Mouse (Mus musculus) intestine, embryonic 15.5 days (tissue): ENCODE results near the gene Secisbp2. TPM values are rescaled to one million over a fixed set of nuclear protein-coding genes. Genes with fewer than 3 reads are reported as not detected.
"Not testable (repeated sequence)": the region's sequence is repeated elsewhere in the genome, so short reads cannot be mapped to it uniquely, and the experiment has no call there.

Source experiments
- ATAC-seq: fragments of 200-750 bp; cut with Nextera tagmentation; 2 replicates; pipeline ENCODE4 v1.8.0; 2017; ENCODE audit warnings: moderate TSS enrichment, moderate library complexity
- H3K27ac ChIP-seq: fragments of 300-500 bp; sonication (generic); 2 replicates; pipeline ENCODE4 v1.5.1; 2015; ENCODE audit warnings: mild to moderate bottlenecking, inconsistent platforms
- H3K27me3 ChIP-seq: fragments of 300-500 bp; sonication (generic); replicated peaks from 2 replicates; pipeline ENCODE4 v1.6.1; 2015; ENCODE audit warnings: inconsistent platforms
- H3K36me3 ChIP-seq: fragments of 300-500 bp; sonication (generic); 2 replicates; pipeline ENCODE4 v1.6.1; 2015; ENCODE audit warnings: inconsistent platforms
- H3K4me1 ChIP-seq: fragments of 300-500 bp; sonication (generic); replicated peaks from 2 replicates; pipeline ENCODE4 v1.6.1; 2015; ENCODE audit warnings: inconsistent platforms
- H3K4me2 ChIP-seq: fragments of 300-500 bp; sonication (generic); replicated peaks from 2 replicates; pipeline ENCODE4 v1.6.1; 2015; ENCODE audit warnings: mild to moderate bottlenecking, inconsistent platforms
- H3K4me3 ChIP-seq: fragments of 300-500 bp; sonication (generic); replicated peaks from 2 replicates; pipeline ENCODE4 v1.5.1; 2015; ENCODE audit warnings: inconsistent platforms
- H3K9ac ChIP-seq: fragments of 300-500 bp; sonication (generic); 2 replicates; pipeline ENCODE4 v1.6.1; 2015; ENCODE audit warnings: inconsistent platforms
- H3K9me3 ChIP-seq: fragments of 300-500 bp; sonication (generic); 2 replicates; pipeline ENCODE4 v1.6.1; 2016; ENCODE audit warnings: inconsistent platforms
- WGBS: fragments of 180-500 bp; shearing (Covaris S2); methylation state at CpG from one replicate; pipeline ENCODE4 v1.1.7; 2015; 5-methylcytosine and 5-hydroxymethylcytosine counted together
- polyA plus RNA-seq: library from polyadenylated mRNA; unstranded; fragments of >200 nt; fragmentation: Nextera tagmentation; extraction: Ambion mirVana; gene quantifications from 2 replicates; pipeline ENCODE4 v1.2.1, GENCODE M21; 2015

Gene Secisbp2
- polyA plus RNA-seq, 1 experiment from 2014 or later = 28.0 TPM

GRCm38 (mm10) chr13:51645872-51646271 lies 5.6 kb upstream of the Secisbp2 start:
- H3K36me3 ChIP-seq = no peaks in the 10 kb centered on the region
- H3K4me2 ChIP-seq = peak overlapping the region; percentile 63
- peak overlapping the region; percentile 89 for H3K27ac ChIP-seq
- peak overlapping the region; percentile 80 for H3K9ac ChIP-seq
- WGBS = under 1% methylated on average over 7 of the region's 7 CpGs
- H3K27me3 ChIP-seq = no peaks in the 10 kb centered on the region
- H3K4me1 ChIP-seq = peaks cover 8% of the 10 kb centered on the region; the same call in 1 of the 2 replicates
- H3K9me3 ChIP-seq = no peaks in the 10 kb centered on the region
- no peak for ATAC-seq
- H3K4me3 ChIP-seq = peak overlapping the region; percentile 81

DNA sequence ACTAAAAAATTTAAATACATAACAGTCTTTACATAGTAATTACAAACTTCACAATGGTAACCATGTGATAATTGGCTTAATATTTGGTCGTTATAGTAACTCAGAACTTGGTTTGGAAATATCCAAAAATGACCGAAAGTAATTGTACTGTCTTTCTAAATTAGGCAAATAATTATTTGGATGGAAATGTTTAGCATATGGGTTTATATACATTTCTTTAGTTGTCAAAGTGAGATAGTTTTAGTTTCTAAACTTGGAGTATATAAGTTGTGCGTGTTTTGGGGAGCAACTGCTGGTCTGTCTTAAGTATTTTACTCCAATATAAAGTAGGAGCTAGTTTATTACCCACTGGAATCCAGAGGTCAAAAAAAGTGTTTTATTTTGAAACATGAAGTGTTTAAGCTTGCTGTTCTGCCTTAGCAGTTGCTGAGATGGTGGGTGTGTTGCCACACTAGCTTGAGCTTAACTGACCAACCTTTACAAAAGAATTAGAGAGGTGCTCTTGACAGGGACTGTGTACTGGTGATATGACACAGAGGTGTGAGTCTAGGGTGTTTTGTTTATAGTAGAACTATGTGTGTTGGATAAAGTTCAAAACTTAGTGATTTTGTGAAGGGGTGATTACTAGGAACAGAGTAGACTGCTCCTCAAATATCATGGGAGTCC lies 5.0 kb upstream of the Secisbp2 start:
- no peaks in the 10 kb centered on the region for H3K27me3 ChIP-seq
- H3K4me2 ChIP-seq = peak overlapping the region; percentile 63
- 18% methylated on average over 3 of the region's 3 CpGs for WGBS
- peak overlapping the region; percentile 42 for H3K9ac ChIP-seq
- ATAC-seq = no peak
- H3K4me1 ChIP-seq = peaks cover 11% of the 10 kb centered on the region; the same call in 1 of the 2 replicates
- no peaks in the 10 kb centered on the region for H3K9me3 ChIP-seq
- no peaks in the 10 kb centered on the region for H3K36me3 ChIP-seq
- H3K27ac ChIP-seq = no peak overlapping the region
- peak overlapping the region; percentile 81 for H3K4me3 ChIP-seq

- no peaks in the 10 kb centered on the region for H3K27me3 ChIP-seq
- H3K4me1 ChIP-seq = peaks cover 13% of the 10 kb centered on the region; the same call in 1 of the 2 replicates
- peak overlapping the region; percentile 63 for H3K4me2 ChIP-seq
- no peak for ATAC-seq
- H3K27ac ChIP-seq = no peak overlapping the region
- WGBS = 77% methylated on average over 3 of the region's 3 CpGs
- peak overlapping the region; percentile 31; the same call in 1 of the 2 replicates for H3K4me3 ChIP-seq
- no peaks in the 10 kb centered on the region for H3K9me3 ChIP-seq
- H3K9ac ChIP-seq = no peak overlapping the region
- no peaks in the 10 kb centered on the region for H3K36me3 ChIP-seq
Measured at GRCm38 (mm10) chr13:51647770-51648169, 3.7 kb upstream of the Secisbp2 start.

DNA sequence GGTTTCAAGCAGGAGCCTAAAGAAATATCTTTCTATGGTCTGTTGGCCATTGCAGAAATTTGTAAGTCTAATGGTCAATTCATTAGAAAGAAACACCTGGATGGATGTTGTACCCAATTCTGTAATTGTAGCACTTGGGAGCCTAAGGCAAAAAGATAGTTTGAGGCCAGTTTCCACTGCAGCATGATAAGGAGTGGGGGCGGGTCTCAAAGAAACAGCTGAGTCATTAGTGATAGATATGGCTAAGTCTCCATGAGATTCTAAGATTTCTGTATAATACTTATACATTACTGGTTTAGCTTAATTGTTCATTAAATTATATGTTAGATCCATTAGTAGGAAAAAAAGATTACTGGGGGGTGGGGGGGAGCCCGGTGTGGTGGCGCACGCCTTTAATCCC lies 3.3 kb upstream of the Secisbp2 start:
- no peak for ATAC-seq
- Histone ChIP-seq H3K27ac (no peak overlapping the region), H3K9ac (no peak overlapping the region), H3K4me1 (peaks cover 13% of the 10 kb centered on the region; the same call in 1 of the 2 replicates), H3K9me3 (no peaks in the 10 kb centered on the region), H3K4me3 (no peak overlapping the region), H3K4me2 (peak overlapping the region; percentile 63), H3K36me3 (no peaks in the 10 kb centered on the region), H3K27me3 (no peaks in the 10 kb centered on the region)
- 80% methylated on average over 4 of the region's 4 CpGs for WGBS

DNA sequence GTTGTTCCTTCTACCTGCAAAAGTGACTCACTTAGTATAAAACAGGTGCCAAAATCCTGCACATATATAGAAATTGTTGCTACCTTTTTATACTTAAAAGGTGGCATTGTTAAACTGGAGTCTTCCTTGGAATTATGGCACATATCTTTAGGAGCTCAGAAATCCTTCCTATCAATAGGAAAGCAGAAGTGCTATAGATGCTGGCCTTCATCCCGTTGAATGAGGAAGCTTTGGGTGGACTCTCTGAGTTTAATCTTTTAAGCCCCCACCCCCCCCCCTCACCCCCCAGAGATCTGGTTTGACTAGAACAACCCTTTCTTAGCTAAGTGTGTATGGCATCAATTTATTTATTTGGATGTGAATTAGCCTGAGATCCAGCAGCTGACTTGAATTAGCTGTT lies 1.8 kb upstream of the Secisbp2 start:
- Histone ChIP-seq H3K9me3 (no peaks in the 10 kb centered on the region), H3K27ac (no peak overlapping the region), H3K36me3 (peaks cover 5% of the 10 kb centered on the region; the same call in 1 of the 2 replicates), H3K9ac (no peak overlapping the region), H3K4me3 (no peak overlapping the region), H3K27me3 (no peaks in the 10 kb centered on the region), H3K4me1 (peaks cover 13% of the 10 kb centered on the region; the same call in 1 of the 2 replicates), H3K4me2 (no peak overlapping the region)
- 59% methylated on average over 1 of the region's 1 CpGs for WGBS
- no peak for ATAC-seq

GRCm38 (mm10) chr13:51653159-51653558 lies 1.7 kb downstream of the Secisbp2 start:
- Histone ChIP-seq H3K27me3 (no peaks in the 10 kb centered on the region), H3K27ac (no peak overlapping the region), H3K4me1 (peaks cover 6% of the 10 kb centered on the region; the same call in 1 of the 2 replicates), H3K36me3 (peaks cover 24% of the 10 kb centered on the region), H3K9me3 (no peaks in the 10 kb centered on the region), H3K9ac (no peak overlapping the region), H3K4me2 (no peak overlapping the region), H3K4me3 (no peak overlapping the region)
- no peak for ATAC-seq
- 90% methylated on average over 6 of the region's 6 CpGs for WGBS

DNA sequence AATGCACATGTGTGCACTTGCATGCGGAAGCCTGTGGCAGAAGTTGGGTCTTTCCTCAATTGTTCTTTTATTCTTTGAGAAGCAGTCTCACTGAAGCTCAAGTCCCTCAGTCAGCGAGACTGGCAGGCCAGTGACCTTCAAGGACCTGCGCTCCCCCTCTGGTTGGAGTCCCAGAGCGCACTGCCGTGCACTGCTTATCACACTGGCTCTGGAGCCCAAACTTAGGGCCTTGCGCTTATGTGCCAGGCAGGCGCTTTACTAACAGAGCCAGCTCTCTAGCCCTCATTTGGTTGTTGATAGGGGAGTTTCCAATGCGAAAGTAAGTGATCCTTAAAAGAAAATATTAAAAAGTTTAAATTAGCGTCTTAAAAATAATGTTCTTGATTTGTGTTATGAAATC lies 2.5 kb downstream of the Secisbp2 start:
- Histone ChIP-seq H3K4me3 (no peak overlapping the region), H3K27ac (no peak overlapping the region), H3K27me3 (no peaks in the 10 kb centered on the region), H3K4me1 (peaks cover 6% of the 10 kb centered on the region; the same call in 1 of the 2 replicates), H3K4me2 (no peak overlapping the region), H3K9me3 (no peaks in the 10 kb centered on the region), H3K36me3 (peaks cover 28% of the 10 kb centered on the region), H3K9ac (no peak overlapping the region)
- no peak for ATAC-seq
- WGBS = 94% methylated on average over 9 of the region's 9 CpGs

DNA sequence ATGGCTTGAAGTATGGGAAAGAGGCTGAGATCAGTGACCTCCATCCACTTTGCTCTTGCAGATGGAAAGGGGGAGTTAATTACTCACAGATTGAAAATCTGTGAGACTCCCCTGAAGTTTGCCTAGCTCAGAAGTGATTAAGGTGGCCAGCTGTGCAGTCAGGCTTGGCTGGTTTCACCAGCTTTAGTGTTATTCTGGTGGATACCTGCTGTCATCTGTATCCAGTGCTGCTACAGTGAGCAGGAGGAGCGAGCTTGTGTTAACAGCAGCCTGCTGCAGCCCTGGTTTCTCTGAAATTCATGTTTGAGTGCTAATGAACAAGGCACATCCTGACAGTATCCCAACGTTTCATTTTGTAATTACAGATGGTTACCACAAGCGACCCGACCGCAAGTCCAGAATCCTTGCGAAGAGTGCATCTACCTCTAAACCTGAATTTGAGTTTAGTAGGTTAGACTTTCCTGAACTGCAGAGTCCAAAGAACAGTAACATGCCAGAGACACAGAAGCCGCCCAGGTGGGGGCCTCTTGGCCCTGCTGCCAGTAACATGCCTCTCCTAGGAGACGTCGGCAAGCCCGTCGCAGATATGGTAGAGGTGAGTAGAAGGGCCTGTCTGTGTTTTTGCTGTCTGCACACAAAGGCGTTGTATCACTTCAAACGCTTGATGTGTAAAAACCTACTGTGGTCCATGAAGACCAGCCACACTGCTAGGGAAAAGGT lies 5.2 kb downstream of the Secisbp2 start:
- H3K4me2 ChIP-seq = no peak overlapping the region
- H3K36me3 ChIP-seq = peaks cover 40% of the 10 kb centered on the region
- no peak overlapping the region for H3K27ac ChIP-seq
- 95% methylated on average over 13 of the region's 13 CpGs for WGBS
- no peak overlapping the region for H3K4me3 ChIP-seq
- no peak for ATAC-seq
- H3K4me1 ChIP-seq = 0 out of 2 replicates have a peak, but pooled peaks cover 2% of the 10 kb centered on the region
- H3K27me3 ChIP-seq = no peaks in the 10 kb centered on the region
- no peak overlapping the region for H3K9ac ChIP-seq
- H3K9me3 ChIP-seq = no peaks in the 10 kb centered on the region

DNA sequence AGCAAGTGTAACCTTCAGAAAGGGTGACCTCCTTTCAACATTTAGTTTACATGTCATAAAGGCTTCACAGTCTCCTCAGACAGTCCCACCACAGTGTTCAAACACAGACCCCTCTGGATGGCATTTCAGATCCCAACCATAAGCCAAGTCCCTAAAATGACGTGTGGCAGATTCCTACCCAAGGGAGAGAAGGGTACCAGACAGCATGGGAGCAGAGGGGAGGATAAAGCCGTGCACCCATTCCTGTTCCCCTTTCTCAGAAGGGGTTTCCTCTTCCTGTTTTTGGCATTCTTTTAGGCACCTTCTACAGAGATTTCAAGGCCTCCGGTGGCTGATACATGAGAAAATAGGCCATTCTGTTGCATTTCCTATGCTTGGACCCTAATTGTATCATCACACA lies 6.6 kb downstream of the Secisbp2 start:
- no peaks in the 10 kb centered on the region for H3K9me3 ChIP-seq
- no peak overlapping the region for H3K27ac ChIP-seq
- H3K36me3 ChIP-seq = peaks cover 48% of the 10 kb centered on the region
- H3K27me3 ChIP-seq = no peaks in the 10 kb centered on the region
- ATAC-seq = no peak
- H3K9ac ChIP-seq = no peak overlapping the region
- H3K4me2 ChIP-seq = no peak overlapping the region
- 87% methylated on average over 3 of the region's 3 CpGs for WGBS
- H3K4me1 ChIP-seq = no peaks in the 10 kb centered on the region
- H3K4me3 ChIP-seq = no peak overlapping the region

GRCm38 (mm10) chr13:51659573-51659972 lies 8.1 kb downstream of the Secisbp2 start:
- Histone ChIP-seq H3K9ac (no peak overlapping the region), H3K27ac (no peak overlapping the region), H3K4me3 (no peak overlapping the region), H3K4me2 (no peak overlapping the region), H3K4me1 (no peaks in the 10 kb centered on the region), H3K36me3 (peaks cover 47% of the 10 kb centered on the region), H3K27me3 (no peaks in the 10 kb centered on the region), H3K9me3 (no peaks in the 10 kb centered on the region)
- 95% methylated on average over 7 of the region's 7 CpGs for WGBS
- ATAC-seq = no peak

GRCm38 (mm10) chr13:51663561-51663960 lies 12.1 kb downstream of the Secisbp2 start:
- H3K4me3 ChIP-seq = no peak overlapping the region
- no peaks in the 10 kb centered on the region for H3K27me3 ChIP-seq
- H3K9ac ChIP-seq = no peak overlapping the region
- peaks cover 32% of the 10 kb centered on the region for H3K36me3 ChIP-seq
- no peak overlapping the region for H3K27ac ChIP-seq
- ATAC-seq = no peak
- no peak overlapping the region for H3K4me2 ChIP-seq
- H3K9me3 ChIP-seq = no peaks in the 10 kb centered on the region
- no peaks in the 10 kb centered on the region for H3K4me1 ChIP-seq
- WGBS = 91% methylated on average over 2 of the region's 2 CpGs

GRCm38 (mm10) chr13:51668195-51668594 lies 16.7 kb downstream of the Secisbp2 start:
- not testable (repeated sequence) for H3K27me3 ChIP-seq, H3K9ac ChIP-seq, H3K4me3 ChIP-seq, ATAC-seq, H3K27ac ChIP-seq, H3K4me1 ChIP-seq, H3K9me3 ChIP-seq, H3K4me2 ChIP-seq
- H3K36me3 ChIP-seq = peaks cover 35% of the 10 kb centered on the region
- WGBS = 85% methylated on average over 12 of the region's 12 CpGs
